Mouse (Mus musculus): ENCODE measurements at regions not wholly inside any gene's neighbourhood (a gene's known extent, or its start where the extent isn't known, plus 50 kb on each side); places are given as distances from the start of the nearest gene placed in this dataset.

DNA sequence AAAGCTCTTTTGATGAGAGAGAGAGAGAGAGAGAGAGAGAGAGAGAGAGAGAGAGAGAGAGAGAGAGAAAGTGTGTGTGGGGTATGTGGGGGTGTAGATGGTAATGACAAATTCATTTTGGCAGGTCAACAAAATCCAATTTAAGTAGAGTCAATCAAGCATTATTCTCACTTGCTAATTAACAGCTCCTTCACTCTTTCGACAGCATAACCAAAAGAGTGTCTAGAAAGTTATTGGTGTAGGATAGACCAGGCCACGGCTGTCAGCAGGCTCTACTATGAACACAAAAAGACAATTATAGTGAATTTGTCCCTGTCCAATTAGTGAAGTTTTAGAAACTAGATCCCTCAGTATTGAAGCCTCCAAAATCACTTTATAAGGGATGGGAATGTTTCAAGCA is 378.2 kb downstream of the Pcdh20 start:
- DNase-seq: no peak

DNA sequence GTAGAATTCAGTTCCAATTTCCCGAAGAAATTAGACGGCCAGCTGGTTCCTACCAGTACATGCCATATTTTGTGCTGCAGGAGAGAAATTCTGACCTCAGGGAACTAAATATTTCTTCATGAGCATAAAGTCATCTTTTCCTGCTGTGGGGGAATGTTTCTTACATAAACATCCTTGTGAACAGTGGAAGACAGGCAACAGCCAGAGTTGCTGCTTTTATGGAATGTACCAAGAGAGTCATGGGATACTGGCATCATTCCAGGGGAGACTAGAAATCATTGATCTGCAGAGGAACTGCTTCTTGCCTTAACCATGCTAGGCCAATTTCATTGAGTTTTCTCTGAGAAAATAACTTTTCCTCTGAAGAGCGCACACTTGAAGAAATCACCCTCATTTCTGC is 386.3 kb downstream of the Pcdh20 start:
- no peak for DNase-seq

DNA sequence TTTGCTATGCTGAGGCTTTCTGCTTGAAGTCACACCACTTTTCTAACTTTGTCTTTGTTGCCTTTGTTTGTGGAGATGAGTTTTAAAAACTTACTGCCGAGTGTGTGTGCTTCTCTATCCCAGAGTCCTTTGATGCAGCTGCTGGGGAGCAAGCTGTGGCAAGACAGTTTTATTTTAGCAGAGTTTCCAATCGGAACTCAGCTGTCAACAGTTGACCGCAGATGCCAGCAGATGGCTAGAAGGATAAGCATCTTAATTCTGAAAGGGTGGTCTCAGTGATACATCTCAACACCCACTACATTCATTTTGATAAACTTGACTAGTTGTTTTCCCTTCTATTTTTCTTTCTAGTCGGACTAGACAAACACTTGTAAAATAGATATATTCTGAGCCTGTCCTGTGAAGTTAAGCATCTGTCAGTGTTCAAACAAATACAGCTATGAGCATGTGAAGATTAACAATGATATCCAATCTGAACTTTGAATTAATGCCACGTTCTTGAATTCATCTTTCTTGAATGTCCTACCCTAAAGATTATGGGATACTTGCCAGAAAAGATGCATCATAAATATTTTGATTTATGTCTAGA is 398.2 kb downstream of the Pcdh20 start:
- DNase-seq: no peak

DNA sequence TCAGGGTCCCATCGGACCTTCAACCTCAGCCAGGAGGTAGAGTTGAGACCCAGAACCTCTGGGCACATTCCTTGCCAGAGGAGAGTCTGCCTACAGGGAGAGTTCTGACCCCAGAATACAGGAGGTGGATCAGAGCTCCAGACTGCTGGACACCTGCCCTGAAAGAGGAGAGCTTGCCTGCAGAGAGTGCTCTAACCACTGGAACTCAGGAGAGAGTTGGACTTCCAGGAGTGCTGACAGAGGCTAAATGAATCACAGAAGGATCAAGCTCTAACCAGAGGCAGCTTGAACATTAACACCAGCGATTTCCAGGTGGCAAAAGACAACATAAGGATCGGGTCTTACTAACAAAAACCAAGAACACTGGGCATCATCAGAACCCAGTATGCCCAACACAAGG is 423.6 kb downstream of the Pcdh20 start:
- DNase-seq: peak; percentile 2

DNA sequence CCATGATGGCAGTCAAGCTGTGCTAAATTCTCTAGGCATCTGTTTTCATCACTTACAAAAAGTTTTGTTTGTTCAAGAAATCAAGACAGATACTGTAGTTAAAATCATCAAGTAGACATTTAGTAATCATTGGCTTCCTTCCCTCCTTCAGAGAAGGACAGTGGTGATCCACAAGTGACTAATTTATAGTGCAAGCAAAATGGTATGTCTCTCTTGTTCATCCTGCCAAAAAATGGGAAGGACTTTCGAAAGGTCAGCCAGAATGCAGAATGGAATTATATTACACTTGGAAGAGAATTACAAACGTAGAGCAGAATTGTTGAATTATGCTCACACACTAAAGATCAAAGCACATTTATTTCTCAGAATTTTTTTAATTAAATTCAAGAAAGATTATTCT is 457.3 kb downstream of the Pcdh20 start:
- no peak for DNase-seq

DNA sequence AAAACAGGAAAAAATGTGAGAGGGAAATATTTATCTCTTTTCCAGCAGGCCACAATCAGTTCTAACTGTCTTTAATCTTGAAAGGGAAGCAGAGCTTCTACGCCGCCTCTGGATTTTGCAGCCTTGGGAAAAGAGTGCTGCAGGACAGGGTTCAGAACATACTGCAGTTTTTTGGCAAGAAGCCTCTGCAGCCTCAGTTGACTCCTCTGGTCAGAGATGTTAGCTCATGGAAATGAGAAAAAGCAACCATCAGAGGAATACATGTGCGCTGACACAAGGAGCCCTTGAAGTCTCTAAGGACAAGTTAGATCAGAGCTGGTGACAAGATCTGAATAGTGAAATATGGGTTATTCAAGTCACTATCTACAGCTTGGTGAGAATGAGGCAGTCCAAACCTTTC is 458.0 kb downstream of the Pcdh20 start:
- no peak for DNase-seq

DNA sequence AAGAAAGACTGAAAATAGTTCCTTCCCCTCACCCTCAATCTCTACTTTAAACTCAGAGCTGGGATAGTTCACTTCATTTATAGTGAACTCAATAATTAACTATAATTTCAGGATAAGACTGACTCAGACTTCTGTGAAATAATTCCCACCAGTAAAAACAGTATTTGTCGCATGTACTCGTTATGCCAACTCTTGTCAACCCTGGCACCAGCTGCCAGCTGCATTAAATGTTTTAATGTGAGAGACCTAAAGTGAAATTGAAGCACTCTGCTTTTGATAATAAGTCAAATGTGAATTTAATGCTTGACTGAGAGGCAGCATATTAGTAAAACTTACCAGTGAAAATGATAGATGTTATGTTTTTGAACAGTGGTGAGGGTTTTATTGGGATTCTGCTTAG is 474.6 kb downstream of the Pcdh20 start:
- DNase-seq: no peak

Data from kidney, adult 18-20 months (tissue).